Mouse (Mus musculus) myocyte (in vitro differentiated cells): Measurements from ENCODE around the gene Apon. TPM values are rescaled to one million over a fixed set of nuclear protein-coding genes. Genes with fewer than 3 reads are reported as not detected.

Experiments
- H3K27me3 ChIP-seq: one replicate; pipeline ENCODE4 v1.6.1; 2011; ENCODE audit not compliant: control insufficient read depth, insufficient read depth, insufficient read length
- H3K36me3 ChIP-seq: one replicate; pipeline ENCODE4 v1.6.1; 2011; ENCODE audit not compliant: control insufficient read depth, insufficient read depth
- H3K4me2 ChIP-seq: one replicate; pipeline ENCODE4 v1.6.1; 2011; ENCODE audit warnings: low read depth, control low read depth
- H3K4me3 ChIP-seq: one replicate; pipeline ENCODE4 v1.5.1; 2011; ENCODE audit warnings: mild to moderate bottlenecking, control low read depth, moderate library complexity
- H3K79me2 ChIP-seq: one replicate; pipeline ENCODE4 v1.6.1; 2011; ENCODE audit not compliant: control insufficient read depth, insufficient read depth
- H3ac ChIP-seq: one replicate; pipeline ENCODE4 v1.6.1; 2011; ENCODE audit not compliant: control insufficient read depth, insufficient read length
- CEBPB ChIP-seq: IDR thresholded peaks from 2 replicates; pipeline ENCODE4 v1.6.1; 2011; ENCODE audit warnings: mild to moderate bottlenecking, moderate library complexity; ENCODE audit not compliant: poor library complexity, insufficient read depth, severe bottlenecking
- E2F4 ChIP-seq: IDR thresholded peaks from one replicate; pipeline ENCODE4 v1.6.1; 2011; ENCODE audit warnings: mild to moderate bottlenecking, control low read depth, moderate library complexity; ENCODE audit not compliant: insufficient read depth
- MAX ChIP-seq: IDR thresholded peaks from one replicate; pipeline ENCODE4 v1.6.1; 2011; ENCODE audit warnings: low read depth, mild to moderate bottlenecking, control low read depth
- MYOD1 ChIP-seq, 3 experiments: IDR thresholded peaks; one replicate each; pipeline ENCODE4 v1.6.1; 2011; ENCODE audit warnings: control low read depth in 2 of 3, low read depth in 2 of 3, mild to moderate bottlenecking in 2 of 3, moderate library complexity in 1 of 3; ENCODE audit not compliant: insufficient read length in 2 of 3, control insufficient read depth in 1 of 3
- MYOG ChIP-seq, 3 experiments: IDR thresholded peaks; one replicate each; pipeline ENCODE4 v1.6.1; 2011; ENCODE audit warnings: control low read depth in 2 of 3, low read depth in 2 of 3, mild to moderate bottlenecking in 2 of 3; ENCODE audit not compliant: insufficient read length in 2 of 3, control insufficient read depth in 1 of 3, insufficient read depth in 1 of 3
- POLR2A ChIP-seq: IDR thresholded peaks from one replicate; pipeline ENCODE4 v1.6.1; 2011; ENCODE audit warnings: low read depth, mild to moderate bottlenecking, control low read depth, moderate library complexity; ENCODE audit not compliant: insufficient read length
- POLR2AphosphoS2 ChIP-seq: IDR thresholded peaks from one replicate; pipeline ENCODE4 v1.6.1; 2011; ENCODE audit warnings: low read depth, control low read depth; ENCODE audit not compliant: insufficient read length
- REST ChIP-seq: IDR thresholded peaks from one replicate; pipeline ENCODE4 v1.6.1; 2011; ENCODE audit warnings: mild to moderate bottlenecking, control low read depth, moderate library complexity; ENCODE audit not compliant: insufficient read depth, insufficient read length
- SRF ChIP-seq: IDR thresholded peaks from one replicate; pipeline ENCODE4 v1.6.1; 2011; ENCODE audit warnings: low read depth; ENCODE audit not compliant: control insufficient read depth, insufficient read length
- TCF12 ChIP-seq: IDR thresholded peaks from one replicate; pipeline ENCODE4 v1.6.1; 2011; ENCODE audit warnings: mild to moderate bottlenecking, control low read depth; ENCODE audit not compliant: poor library complexity, insufficient read depth, severe bottlenecking
- TCF3 ChIP-seq: IDR thresholded peaks from one replicate; pipeline ENCODE4 v1.6.1; 2011; ENCODE audit warnings: low read depth, control low read depth; ENCODE audit not compliant: insufficient read length
- USF1 ChIP-seq: IDR thresholded peaks from one replicate; pipeline ENCODE4 v1.6.1; 2011; ENCODE audit warnings: low read depth, mild to moderate bottlenecking, control low read depth, moderate library complexity
- polyA plus RNA-seq: library from polyadenylated mRNA; unstranded; fragments of >200 nt; fragmentation: generic; extraction: Trizol; gene quantifications from one replicate; pipeline ENCODE4 v1.2.1, GENCODE M21; 2012; ENCODE audit warnings: missing spikeins

Gene Apon
- polyA plus RNA-seq, 1 experiment: 0.06 TPM

DNA sequence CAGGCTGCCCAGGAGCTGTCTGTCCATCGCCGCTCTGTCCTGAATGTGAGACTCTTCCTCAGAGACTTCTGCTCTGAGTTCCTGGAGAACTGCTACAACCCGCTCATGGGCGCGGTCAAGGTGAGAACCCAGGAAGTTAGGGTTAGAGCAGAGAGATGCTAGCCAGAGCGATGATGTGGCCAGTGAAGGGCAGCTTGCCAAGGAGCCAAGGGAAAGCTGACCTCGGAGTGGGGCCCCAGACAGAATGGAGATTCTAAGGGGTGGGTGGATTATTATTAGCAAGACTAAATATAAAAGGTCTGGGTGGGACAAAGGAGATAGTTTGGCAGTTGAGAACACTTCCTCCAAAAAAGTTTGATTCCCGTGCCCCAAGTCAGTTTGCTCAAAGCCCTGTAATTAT, 10.6 kb upstream of the Apon start:
- H3K27me3 ChIP-seq: no peaks in the 10 kb centered on the region
- H3K4me3 ChIP-seq: no peak overlapping the region
- H3K4me2 ChIP-seq: no peak overlapping the region
- no peak for TF ChIP-seq POLR2AphosphoS2
- TF ChIP-seq USF1: no peak
- TF ChIP-seq POLR2A: no peak
- no peak for TF ChIP-seq TCF3
- no peak for TF ChIP-seq E2F4
- TF ChIP-seq TCF12: no peak
- no peak for TF ChIP-seq REST
- no peak for TF ChIP-seq CEBPB
- no peaks in the 10 kb centered on the region for H3K79me2 ChIP-seq
- peaks cover 6% of the 10 kb centered on the region for H3K36me3 ChIP-seq
- H3ac ChIP-seq: no peak overlapping the region

DNA sequence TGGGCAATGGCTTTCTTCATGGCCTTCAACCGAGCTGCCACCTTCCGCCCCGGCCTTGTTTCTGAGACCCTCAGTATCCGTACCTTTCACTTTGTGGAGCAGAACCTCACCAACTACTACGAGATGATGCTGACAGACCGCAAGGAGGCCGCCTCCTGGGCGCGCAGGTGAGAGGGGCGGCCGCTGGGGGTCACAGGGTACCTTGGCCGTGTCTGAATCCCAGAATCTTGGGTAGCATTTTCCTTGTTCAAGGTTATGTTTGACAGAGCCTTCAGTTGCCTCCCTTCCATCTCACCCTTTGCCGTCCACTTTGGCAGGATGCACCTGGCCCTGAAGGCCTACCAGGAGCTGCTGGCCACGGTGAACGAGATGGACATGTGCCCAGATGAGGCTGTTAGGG, 9.8 kb upstream of the Apon start:
- peaks cover 6% of the 10 kb centered on the region for H3K36me3 ChIP-seq
- no peaks in the 10 kb centered on the region for H3K27me3 ChIP-seq
- no peak overlapping the region for H3K4me2 ChIP-seq
- H3K79me2 ChIP-seq: no peaks in the 10 kb centered on the region
- no peak overlapping the region for H3K4me3 ChIP-seq
- H3ac ChIP-seq: no peak overlapping the region
- no peak for TF ChIP-seq MAX
- no peak for TF ChIP-seq SRF
- no peak for TF ChIP-seq TCF3
- no peak for TF ChIP-seq POLR2AphosphoS2
- TF ChIP-seq REST: no peak
- TF ChIP-seq MYOD1 (IDR thresholded peaks at IDR 0.05; ENCODE audit: control insufficient read depth in 1 of 3, insufficient read length in 2 of 3, low read depth in 2 of 3): no peak
- TF ChIP-seq TCF12: no peak
- TF ChIP-seq E2F4: no peak
- TF ChIP-seq CEBPB: no peak
- no peak for TF ChIP-seq MYOG (IDR thresholded peaks at IDR 0.05; ENCODE audit: control insufficient read depth in 1 of 3, insufficient read depth in 1 of 3, insufficient read length in 2 of 3, low read depth in 2 of 3)
- TF ChIP-seq POLR2A: no peak
- no peak for TF ChIP-seq USF1

DNA sequence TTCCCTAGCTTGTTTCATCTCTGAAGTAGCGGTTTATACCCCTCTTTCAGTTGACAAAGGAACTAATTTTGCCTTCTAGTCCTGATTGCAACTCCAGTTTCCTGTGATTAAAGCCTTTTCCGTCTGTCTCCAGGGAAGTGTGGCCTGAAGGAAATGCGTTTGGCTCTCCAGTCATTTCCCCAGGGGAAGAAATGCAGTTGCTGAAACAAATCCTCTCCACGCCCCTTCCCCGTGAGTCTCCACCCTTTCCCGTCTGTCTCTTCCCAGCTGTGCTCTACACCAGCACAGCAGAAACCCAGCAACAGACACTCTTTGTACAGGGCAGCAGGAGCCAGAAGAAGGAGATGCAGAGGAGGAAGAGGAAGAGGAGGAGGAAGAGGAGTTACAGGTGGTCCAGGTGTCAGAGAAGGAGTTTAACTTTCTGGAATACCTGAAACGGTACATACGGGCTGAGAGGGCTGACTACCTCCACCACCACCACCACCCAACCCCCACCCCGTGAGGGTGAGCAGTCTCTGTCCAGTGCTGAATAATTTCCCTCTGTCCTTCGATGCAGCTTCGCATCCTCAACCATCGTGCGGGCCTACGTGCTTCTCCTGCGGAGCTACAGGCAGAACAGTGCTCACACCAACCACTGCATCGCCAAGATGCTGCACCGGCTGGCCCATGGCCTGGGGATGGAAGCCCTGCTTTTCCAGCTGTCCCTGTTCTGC, 6.7 kb upstream of the Apon start:
- H3K36me3 ChIP-seq: no peaks in the 10 kb centered on the region
- no peaks in the 10 kb centered on the region for H3K79me2 ChIP-seq
- H3K27me3 ChIP-seq: no peaks in the 10 kb centered on the region
- H3ac ChIP-seq: no peak overlapping the region
- no peak overlapping the region for H3K4me2 ChIP-seq
- H3K4me3 ChIP-seq: no peak overlapping the region
- TF ChIP-seq CEBPB: no peak
- peak; percentile 45 for TF ChIP-seq REST

- Histone ChIP-seq H3K36me3 (no peaks in the 10 kb centered on the region), H3K4me2 (no peak overlapping the region), H3ac (no peak overlapping the region), H3K27me3 (no peaks in the 10 kb centered on the region), H3K79me2 (no peaks in the 10 kb centered on the region), H3K4me3 (no peak overlapping the region)
- TF ChIP-seq TCF3 (no peak), MYOD1 (IDR thresholded peaks at IDR 0.05; ENCODE audit: control insufficient read depth in 1 of 3, insufficient read length in 2 of 3, low read depth in 2 of 3) (no peak), MAX (no peak), SRF (no peak), CEBPB (no peak), USF1 (no peak), POLR2A (no peak), MYOG (IDR thresholded peaks at IDR 0.05; ENCODE audit: control insufficient read depth in 1 of 3, insufficient read depth in 1 of 3, insufficient read length in 2 of 3, low read depth in 2 of 3) (no peak), POLR2AphosphoS2 (no peak), REST (no peak), TCF12 (no peak), E2F4 (no peak)
Observed at GRCm38 (mm10) chr10:128250565-128250964, 3.3 kb upstream of the Apon start.

DNA sequence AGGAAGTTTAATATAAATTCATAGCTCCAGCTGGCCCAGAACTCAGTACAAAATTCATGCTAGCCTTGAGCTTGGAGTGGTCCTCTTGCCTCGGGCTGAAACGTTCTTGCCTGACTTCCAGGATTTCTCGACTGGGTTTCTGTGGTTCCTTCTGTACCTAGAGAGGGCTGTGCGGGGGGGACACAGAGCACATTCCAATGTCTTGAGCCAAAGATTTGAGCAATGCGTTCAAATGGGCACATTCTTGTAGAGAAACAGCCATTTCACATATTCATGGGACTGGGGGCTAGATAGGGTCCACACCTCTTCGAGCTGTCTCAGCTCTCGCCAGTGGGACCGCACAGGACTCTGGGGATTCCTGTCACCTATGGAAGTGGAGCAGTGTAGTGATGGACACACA, 2.0 kb downstream of the Apon start:
- H3K27me3 ChIP-seq: no peaks in the 10 kb centered on the region
- H3K4me3 ChIP-seq: no peak overlapping the region
- no peaks in the 10 kb centered on the region for H3K36me3 ChIP-seq
- peak overlapping the region; percentile 56 for H3K4me2 ChIP-seq
- no peaks in the 10 kb centered on the region for H3K79me2 ChIP-seq
- TF ChIP-seq REST (no peak), POLR2AphosphoS2 (no peak), E2F4 (no peak), TCF3 (no peak), TCF12 (no peak), MYOD1 (IDR thresholded peaks at IDR 0.05; ENCODE audit: control insufficient read depth in 1 of 3, insufficient read length in 2 of 3, low read depth in 2 of 3) (no peak), USF1 (no peak), SRF (no peak), MAX (no peak), CEBPB (no peak), POLR2A (no peak), MYOG (IDR thresholded peaks at IDR 0.05; ENCODE audit: control insufficient read depth in 1 of 3, insufficient read depth in 1 of 3, insufficient read length in 2 of 3, low read depth in 2 of 3) (no peak)
- H3ac ChIP-seq: no peak overlapping the region
